Mouse (Mus musculus) brain, adult 2 months (tissue): ENCODE measurements around the gene Olfr220.

Experiments used
- DNase-seq: peaks from one replicate; pipeline ENCODE4 v3.0.0; 2011; ENCODE audit warnings: low read depth, low spot score

Gene Olfr220

DNA sequence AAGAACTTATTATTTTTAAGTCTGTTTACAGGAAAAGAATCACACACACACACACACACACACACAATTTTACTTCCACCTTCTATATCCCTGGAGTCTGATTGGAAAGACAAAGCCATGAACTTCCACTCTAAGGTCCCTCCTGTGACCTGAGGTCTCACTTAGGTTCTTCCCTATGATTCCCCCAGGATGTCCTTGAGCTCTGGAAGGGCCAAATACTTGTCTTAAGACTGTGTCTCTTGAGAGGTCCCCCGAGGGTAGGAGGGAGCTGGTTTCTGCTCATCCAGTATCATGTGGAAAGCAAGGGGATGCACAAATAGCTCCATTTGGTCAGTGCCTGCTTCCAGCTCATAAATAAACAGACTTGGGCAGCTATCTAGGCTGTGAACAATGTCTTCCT is at the start of gene Olfr220:
Gene Olfr220, plus strand, starts transcription at position 301 of the 400 bp plus-strand sequence.
- no peak for DNase-seq

DNA sequence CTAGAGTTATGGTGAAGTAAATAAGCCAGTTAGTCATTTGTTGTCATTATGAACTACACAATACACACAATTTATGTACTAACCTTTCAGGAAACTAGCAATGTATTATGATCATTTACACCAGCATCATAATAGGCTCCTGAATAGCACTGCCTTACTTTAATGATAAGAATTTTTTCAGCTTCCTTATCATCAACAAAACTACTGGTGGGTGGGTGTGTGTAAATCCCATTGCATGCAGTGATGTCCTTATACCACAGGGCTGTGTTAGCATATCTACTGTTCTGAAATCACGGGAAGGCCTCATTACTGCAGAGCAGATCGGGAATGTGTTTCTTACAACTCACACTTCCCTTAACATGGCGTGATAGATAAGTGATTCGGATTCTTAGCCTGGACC is 18.9 kb upstream of the Olfr220 start:
- DNase-seq = no peak

DNA sequence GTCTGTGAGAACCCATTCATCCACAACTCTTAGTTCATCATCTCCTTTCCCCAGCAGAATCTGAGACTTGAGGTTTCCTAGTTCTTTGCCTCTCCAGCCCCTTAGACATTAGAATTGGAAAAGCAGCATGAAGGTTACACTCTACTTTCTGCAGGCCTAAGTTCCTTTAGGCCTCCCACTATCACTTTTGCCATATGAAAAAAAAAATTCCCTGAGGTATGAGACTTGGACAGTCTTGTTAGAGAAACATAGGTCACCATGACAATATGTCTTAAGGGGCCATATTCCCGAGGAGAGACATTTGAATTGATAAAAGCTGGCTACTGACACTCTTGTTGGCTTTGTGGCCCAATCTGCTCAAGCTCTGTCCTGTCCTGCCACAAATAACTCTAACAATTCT is 18.1 kb upstream of the Olfr220 start, which contains the start of gene Olfr414:
Gene Olfr414, plus strand, starts transcription at position 301 of the 400 bp plus-strand sequence.
- no peak for DNase-seq

GRCm38 (mm10) chr1:174426180-174426986 is 15.5 kb upstream of the Olfr220 start:
- no peak for DNase-seq

DNA sequence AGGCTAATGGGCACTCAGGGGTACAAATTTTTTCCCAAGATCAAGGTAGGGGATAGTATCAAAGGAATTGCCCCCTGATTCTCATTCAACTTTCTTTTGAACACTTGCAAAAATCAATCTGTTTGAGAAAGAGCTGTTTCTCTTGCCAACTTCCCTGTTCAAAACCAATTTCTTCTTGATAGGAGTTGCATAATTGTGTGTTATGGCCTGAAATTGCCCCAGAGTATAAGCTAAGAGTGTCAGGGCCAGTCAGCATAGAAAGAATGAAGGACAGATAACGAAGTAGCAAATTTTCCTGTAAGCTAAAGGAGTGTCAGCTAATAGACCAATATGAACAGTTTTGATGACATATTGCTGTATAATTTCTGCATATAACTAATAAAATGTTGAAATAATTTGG is 14.5 kb upstream of the Olfr220 start:
- DNase-seq = no peak

- no peak for DNase-seq
These were observed 13.5 kb upstream of the Olfr220 start for GRCm38 (mm10) chr1:174428407-174428806.

DNA sequence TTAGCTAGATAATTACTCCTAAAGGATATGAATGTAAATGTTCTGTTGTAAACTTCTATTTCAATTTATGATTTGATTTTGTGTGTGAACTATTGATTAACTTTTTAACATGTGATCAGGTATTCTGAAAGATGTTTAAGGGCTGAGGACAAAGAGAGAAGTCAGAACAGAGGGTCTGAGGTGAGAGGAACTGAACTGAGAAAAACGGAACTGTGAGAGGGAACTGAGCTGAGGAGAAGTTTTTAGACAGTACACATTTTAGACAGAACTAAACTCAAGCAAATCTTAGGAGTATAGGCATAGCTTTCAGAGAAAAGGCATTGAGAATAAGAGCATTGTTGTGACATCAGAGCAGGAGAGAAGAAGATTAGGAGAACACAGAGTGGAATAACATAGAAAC is 7.8 kb upstream of the Olfr220 start:
- DNase-seq = no peak

GRCm38 (mm10) chr1:174455100-174455499 is 13.2 kb downstream of the Olfr220 start:
- no peak for DNase-seq

GRCm38 (mm10) chr1:174465385-174465784 is 23.5 kb downstream of the Olfr220 start:
- DNase-seq = no peak

- DNase-seq = peak; percentile 45
These were observed 24.4 kb downstream of the Olfr220 start for GRCm38 (mm10) chr1:174466240-174466639.

DNA sequence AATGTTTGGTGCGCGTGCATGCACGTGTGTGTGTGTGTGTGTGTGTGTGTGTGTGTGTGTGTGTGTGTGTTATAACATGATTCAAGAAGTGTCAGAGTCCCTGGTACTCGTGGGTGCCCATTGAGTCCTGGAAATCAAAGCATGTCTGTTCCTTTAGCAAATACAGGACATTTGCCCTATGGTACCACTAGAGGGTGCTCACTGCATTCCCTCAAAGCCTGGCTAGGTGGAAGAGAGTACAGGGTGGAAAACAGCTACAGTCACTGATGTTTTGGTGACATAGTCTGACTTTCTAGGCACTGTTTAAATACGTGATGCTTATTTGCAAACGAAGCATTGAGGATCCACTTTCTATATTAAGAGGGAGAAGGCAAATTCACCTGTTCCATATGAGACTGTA is 27.9 kb downstream of the Olfr220 start:
- peak; percentile 85 for DNase-seq

DNA sequence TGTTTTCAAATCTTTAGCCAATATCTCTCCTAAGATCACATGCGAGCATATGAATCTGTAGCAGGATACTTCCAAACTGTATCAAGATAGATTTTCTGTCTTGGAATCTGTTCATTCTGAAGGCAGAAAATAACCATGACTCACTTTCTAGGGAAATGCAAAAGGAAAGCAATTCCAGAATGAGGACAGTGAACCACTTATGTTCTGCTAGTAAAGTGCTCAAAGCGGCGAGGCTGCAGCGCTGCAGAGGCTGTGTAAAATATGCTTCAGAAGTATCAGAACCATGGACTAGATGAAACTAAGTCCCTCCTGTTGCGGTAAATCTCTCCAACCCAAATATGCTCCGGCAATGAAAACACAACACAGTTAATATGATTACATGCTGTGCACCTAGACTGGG is 40.7 kb downstream of the Olfr220 start:
- DNase-seq = peak; percentile 80

DNA sequence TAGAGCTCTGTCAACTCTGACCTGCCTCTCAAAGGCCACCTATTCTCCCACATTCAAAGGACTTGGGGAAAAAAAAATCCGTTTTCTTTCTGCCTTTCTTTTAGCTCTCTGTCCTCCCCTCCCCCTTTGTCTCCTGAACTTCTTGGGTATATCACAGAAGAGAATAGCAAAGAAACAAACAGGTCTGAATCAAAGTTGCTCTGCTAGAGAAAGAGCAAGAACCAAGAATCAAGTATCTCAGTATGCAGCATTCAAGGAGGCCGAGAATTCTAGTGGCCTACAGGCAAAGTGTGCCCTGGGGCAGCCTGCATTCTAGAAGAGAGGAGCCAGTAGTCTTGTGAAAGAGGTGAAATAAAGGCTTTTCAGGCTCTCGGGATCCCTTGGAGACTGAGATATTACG is 58.2 kb downstream of the Olfr220 start:
- no peak for DNase-seq
